Mouse (Mus musculus) heart, embryonic 16.5 days (tissue): ENCODE measurements around the gene Zfp655. TPM values are rescaled to one million over a fixed set of nuclear protein-coding genes. Genes with fewer than 3 reads are reported as not detected.
A peak's percentile ranks its signal among the peaks of the same experiment; 100 is the strongest.

ENCODE experiments used
- ATAC-seq: fragments of 200-750 bp; cut with Nextera tagmentation; replicated peaks from 2 replicates; pipeline ENCODE4 v1.8.0; 2017; ENCODE audit warnings: moderate number of reproducible peaks; ENCODE audit not compliant: insufficient read depth, low FRiP score; ENCODE audit errors: extremely low read depth
- H3K27ac ChIP-seq: fragments of 300-500 bp; sonication (generic); 2 replicates; pipeline ENCODE4 v1.5.1; 2014; ENCODE audit warnings: mild to moderate bottlenecking, low read length, control low read depth, moderate library complexity
- H3K27me3 ChIP-seq: fragments of 300-500 bp; sonication (generic); 2 replicates; pipeline ENCODE4 v1.6.1; 2014; ENCODE audit warnings: low read length, mixed read lengths; ENCODE audit not compliant: control insufficient read depth, insufficient read depth
- H3K36me3 ChIP-seq: fragments of 300-500 bp; sonication (generic); 2 replicates; pipeline ENCODE4 v1.6.1; 2014; ENCODE audit not compliant: control insufficient read depth, insufficient read depth
- H3K4me1 ChIP-seq: fragments of 300-500 bp; sonication (generic); 2 replicates; pipeline ENCODE4 v1.6.1; 2014; ENCODE audit warnings: low read length, mixed read lengths; ENCODE audit not compliant: control insufficient read depth, insufficient read depth
- H3K4me2 ChIP-seq: fragments of 300-500 bp; sonication (generic); 2 replicates; pipeline ENCODE4 v1.6.1; 2014; ENCODE audit warnings: low read depth, mild to moderate bottlenecking, control low read depth, low read length
- H3K4me3 ChIP-seq: fragments of 300-500 bp; sonication (generic); 2 replicates; pipeline ENCODE4 v1.5.1; 2014; ENCODE audit warnings: mild to moderate bottlenecking, control low read depth, low read length
- H3K9ac ChIP-seq: fragments of 300-500 bp; sonication (generic); 2 replicates; pipeline ENCODE4 v1.6.1; 2014; ENCODE audit warnings: low read length, control low read depth
- H3K9me3 ChIP-seq: fragments of 300-500 bp; sonication (generic); replicated peaks from 2 replicates; pipeline ENCODE4 v1.6.1; 2016; ENCODE audit warnings: low read length; ENCODE audit not compliant: control insufficient read depth
- WGBS: fragments of 180-500 bp; shearing (Covaris S2); extraction: QIAGEN DNeasy Blood & Tissue Kit; methylation state at CpG from one replicate; pipeline ENCODE4 v1.1.7; 2014; 5-methylcytosine and 5-hydroxymethylcytosine counted together
- polyA plus RNA-seq: library from polyadenylated mRNA; unstranded; fragments of >200 nt; fragmentation: Nextera tagmentation; extraction: Ambion mirVana; gene quantifications from 2 replicates; pipeline ENCODE4 v1.2.1, GENCODE M21; 2015

Zfp655 gene
- polyA plus RNA-seq: 30.0 and 31.9 TPM in 2 replicates

- H3K9ac ChIP-seq: peak within 1 kb of the TSS; percentile 100
- peak within 1 kb of the TSS; percentile 100 for H3K4me3 ChIP-seq
- peak within 1 kb of the TSS; percentile 88 for H3K4me2 ChIP-seq
- under 1% methylated on average over 41 of the region's 42 CpGs for WGBS
- H3K27ac ChIP-seq: peak within 1 kb of the TSS; percentile 98
- no peaks in the 10 kb centered on the region for H3K9me3 ChIP-seq
- H3K4me1 ChIP-seq: peaks cover 14% of the 10 kb centered on the region
- peak; percentile 98 for ATAC-seq
- H3K27me3 ChIP-seq: no peaks in the 10 kb centered on the region
- peaks cover 28% of the 10 kb centered on the region for H3K36me3 ChIP-seq
These were observed at the start of gene Zfp655 for GRCm38 (mm10) chr5:145231367-145231871. Gene Zfp655 (plus strand): TSS chr5:145231715.

GRCm38 (mm10) chr5:145185244-145185643 is 46.3 kb upstream of the Zfp655 start:
- WGBS: 76% methylated on average over 2 of the region's 2 CpGs
- no peak for ATAC-seq
- H3K4me2 ChIP-seq: no peak overlapping the region
- H3K36me3 ChIP-seq: peaks cover 66% of the 10 kb centered on the region
- H3K27me3 ChIP-seq: no peaks in the 10 kb centered on the region
- H3K9me3 ChIP-seq: no peaks in the 10 kb centered on the region
- no peak overlapping the region for H3K27ac ChIP-seq
- peaks cover 12% of the 10 kb centered on the region for H3K4me1 ChIP-seq
- no peak overlapping the region for H3K4me3 ChIP-seq
- no peak overlapping the region for H3K9ac ChIP-seq

- Histone ChIP-seq H3K4me3 (peak overlapping the region; percentile 86), H3K36me3 (peaks cover 35% of the 10 kb centered on the region), H3K27ac (no peak overlapping the region), H3K9ac (no peak overlapping the region; the same call in 1 of the 2 replicates), H3K4me2 (peak overlapping the region; percentile 68), H3K27me3 (no peaks in the 10 kb centered on the region), H3K4me1 (peaks cover 20% of the 10 kb centered on the region), H3K9me3 (no peaks in the 10 kb centered on the region)
- WGBS: 92% methylated on average over 6 of the region's 6 CpGs
- no peak for ATAC-seq
These were observed 42.1 kb upstream of the Zfp655 start for GRCm38 (mm10) chr5:145189416-145189815.

GRCm38 (mm10) chr5:145190373-145190772 is 41.1 kb upstream of the Zfp655 start:
- peak overlapping the region; percentile 68 for H3K4me2 ChIP-seq
- peak overlapping the region; percentile 86 for H3K4me3 ChIP-seq
- H3K27ac ChIP-seq: peak overlapping the region; percentile 96
- peak overlapping the region; percentile 97 for H3K9ac ChIP-seq
- peaks cover 20% of the 10 kb centered on the region for H3K4me1 ChIP-seq
- 0 out of 2 replicates have a peak, but pooled peaks have one; percentile 11 for ATAC-seq
- 15% methylated on average over 5 of the region's 5 CpGs for WGBS
- no peaks in the 10 kb centered on the region for H3K27me3 ChIP-seq
- H3K9me3 ChIP-seq: no peaks in the 10 kb centered on the region
- H3K36me3 ChIP-seq: peaks cover 39% of the 10 kb centered on the region

- H3K9me3 ChIP-seq: no peaks in the 10 kb centered on the region
- no peaks in the 10 kb centered on the region for H3K27me3 ChIP-seq
- under 1% methylated on average over 40 of the region's 41 CpGs for WGBS
- H3K9ac ChIP-seq: peak overlapping the region; percentile 97
- ATAC-seq: peak; percentile 92
- H3K4me2 ChIP-seq: peak overlapping the region; percentile 68
- H3K27ac ChIP-seq: peak overlapping the region; percentile 96
- peak overlapping the region; percentile 86 for H3K4me3 ChIP-seq
- peaks cover 20% of the 10 kb centered on the region for H3K4me1 ChIP-seq
- H3K36me3 ChIP-seq: peaks cover 40% of the 10 kb centered on the region
These were observed 40.4 kb upstream of the Zfp655 start for GRCm38 (mm10) chr5:145190875-145191798.

- Histone ChIP-seq H3K9me3 (no peaks in the 10 kb centered on the region), H3K9ac (peak within 1 kb of the TSS; percentile 97), H3K4me2 (peak within 1 kb of the TSS; percentile 68), H3K4me3 (peak within 1 kb of the TSS; percentile 86), H3K36me3 (peaks cover 36% of the 10 kb centered on the region), H3K27me3 (no peaks in the 10 kb centered on the region), H3K27ac (peak within 1 kb of the TSS; percentile 96), H3K4me1 (peaks cover 20% of the 10 kb centered on the region)
- WGBS: 89% methylated on average over 2 of the region's 2 CpGs
- ATAC-seq: no peak
These were observed 39.6 kb upstream of the Zfp655 start, which contains the start of gene Atp5j2 for GRCm38 (mm10) chr5:145191962-145192361. Gene Atp5j2 (minus strand): TSS chr5:145192062.

GRCm38 (mm10) chr5:145200387-145200786 is 31.1 kb upstream of the Zfp655 start:
- no peaks in the 10 kb centered on the region for H3K9me3 ChIP-seq
- peak overlapping the region; percentile 91 for H3K4me2 ChIP-seq
- no peak overlapping the region for H3K9ac ChIP-seq
- peaks cover 18% of the 10 kb centered on the region for H3K36me3 ChIP-seq
- H3K4me1 ChIP-seq: peaks cover 14% of the 10 kb centered on the region
- ATAC-seq: no peak
- H3K27ac ChIP-seq: no peak overlapping the region
- no peak overlapping the region; the same call in 1 of the 2 replicates for H3K4me3 ChIP-seq
- 68% methylated on average over 7 of the region's 7 CpGs for WGBS
- no peaks in the 10 kb centered on the region for H3K27me3 ChIP-seq

- Histone ChIP-seq H3K4me3 (peak within 1 kb of the TSS; percentile 96), H3K27me3 (no peaks in the 10 kb centered on the region), H3K4me2 (peak within 1 kb of the TSS; percentile 91), H3K9ac (peak within 1 kb of the TSS; percentile 85), H3K27ac (peak within 1 kb of the TSS; percentile 80), H3K4me1 (peaks cover 22% of the 10 kb centered on the region), H3K9me3 (no peaks in the 10 kb centered on the region), H3K36me3 (peaks cover 8% of the 10 kb centered on the region; the same call in 1 of the 2 replicates)
- ATAC-seq: no peak
- WGBS: under 1% methylated on average over 37 of the region's 37 CpGs
These were observed 30.1 kb upstream of the Zfp655 start, which contains the start of gene Zkscan14 for GRCm38 (mm10) chr5:145201321-145201991. Gene Zkscan14 (minus strand): TSS chr5:145201868.
